Mouse (Mus musculus) megakaryocyte, embryonic 14.5 days (primary cell): ENCODE data around the gene Mprip.

Source experiments
- FLI1 ChIP-seq: IDR thresholded peaks from 2 replicates; pipeline ENCODE4 v1.6.1; 2012; ENCODE audit warnings: low read length, inconsistent platforms, mixed read lengths
- GATA1 ChIP-seq: IDR thresholded peaks from 3 replicates; pipeline ENCODE4 v1.6.1; 2012; ENCODE audit warnings: mixed read lengths, low read length, inconsistent platforms, borderline replicate concordance

DNA sequence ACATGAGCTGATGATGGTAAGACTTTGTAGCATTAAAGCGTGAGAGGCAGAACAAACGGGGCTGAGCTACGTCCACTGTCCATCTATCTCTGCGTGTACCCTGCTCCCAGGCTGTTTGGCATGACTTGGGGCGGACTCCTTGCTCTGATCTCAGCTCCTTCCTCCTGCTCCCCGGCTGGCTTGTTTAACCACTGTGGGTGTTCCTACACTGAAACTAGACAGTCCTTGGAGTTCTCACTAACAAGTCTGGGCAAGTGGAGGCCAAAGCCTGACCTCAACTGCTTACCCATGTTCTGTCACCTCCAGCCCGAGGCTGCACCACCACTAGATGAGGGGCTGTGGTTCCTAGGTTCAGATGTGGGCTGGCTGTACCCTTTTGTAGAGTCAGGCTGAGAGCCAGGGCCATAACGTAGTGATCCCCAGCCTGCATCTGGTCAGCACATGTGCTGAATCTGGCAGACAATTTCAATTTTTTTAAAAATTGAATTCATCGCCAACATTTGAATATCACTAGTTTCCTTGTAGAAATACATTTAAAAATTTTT is 25.8 kb upstream of the Mprip start:
- TF ChIP-seq GATA1 = no peak
- TF ChIP-seq FLI1 = no peak
